Mouse (Mus musculus) gastrocnemius, postnatal 36 days (tissue): ENCODE measurements around the gene Tcp11. TPM values are rescaled to one million over a fixed set of nuclear protein-coding genes. Genes with fewer than 3 reads are reported as not detected.

ENCODE experiments used
- DNase-seq, 2 experiments: peaks; one replicate each; pipeline ENCODE4 v3.0.0; 2022
- intact Hi-C: fragments of 180-260 bp; cut with DNase I; formaldehyde crosslinking; loops from one replicate; pipeline ENCODE4 v1.15.1; 2025
- long read RNA-seq, 2 experiments: library from polyadenylated mRNA; stranded (forward); transcript quantifications; one replicate each; pipeline ENCODE4 v2.0.0; 2021
- total RNA-seq, 2 experiments: library from RNA; stranded (reverse); gene quantifications; 2 replicates each; pipeline ENCODE4 v1.2.3; 2021

The Tcp11 gene
- not detected for total RNA-seq
- long read RNA-seq, experiment 1, result 0 reads
- long read RNA-seq, experiment 2, result 0 reads

DNA sequence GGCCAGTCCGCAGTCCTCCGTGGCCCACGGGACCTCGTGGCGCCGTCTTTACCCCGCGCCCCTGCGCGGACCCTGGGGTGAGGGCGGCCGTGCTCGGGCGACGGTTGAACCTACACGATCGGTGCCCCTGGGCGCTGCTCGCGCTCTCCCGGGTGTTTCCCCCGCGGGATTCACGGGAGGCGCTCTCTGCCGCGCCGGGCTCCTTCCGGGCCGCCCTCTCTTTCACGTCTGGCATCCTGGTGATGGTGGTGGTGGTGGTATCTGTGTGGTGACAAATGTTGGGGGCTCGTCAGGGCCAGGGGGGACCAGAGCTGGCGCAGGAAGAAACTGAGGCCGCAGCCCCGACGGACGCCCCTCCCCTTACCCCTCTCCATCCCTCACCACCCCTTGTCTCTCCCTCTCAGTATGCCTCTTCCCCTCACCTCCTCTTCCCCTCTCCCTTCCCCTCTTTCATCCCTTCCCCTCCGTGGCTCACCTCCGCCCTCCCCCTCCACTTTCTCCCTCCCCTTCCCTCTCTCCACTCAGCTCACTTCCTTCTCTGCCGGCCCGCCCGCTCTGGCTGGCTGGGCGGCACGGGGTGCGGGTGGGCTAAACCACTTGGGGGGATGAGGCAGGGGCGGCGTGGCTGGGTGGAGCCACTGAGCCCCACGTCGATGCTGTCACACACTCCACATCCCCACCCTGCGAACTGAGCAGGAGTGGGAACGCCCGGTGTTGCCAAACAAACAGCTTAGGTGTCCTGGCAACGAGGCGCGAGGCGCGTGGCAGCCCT, at the start of gene Tcp11:
Tcp11 (minus strand) TSS at position 595 of the 772 bp plus-strand sequence.
- DNase-seq, result no peak
- intact Hi-C loops, result loop anchor here (2.0 kb wide), 1 partner anchor 89 kb away; no protein-coding TSS in a partner anchor

GRCm38 (mm10) chr17:28129796-28130195, 49.4 kb upstream of the Tcp11 start:
- intact Hi-C loops, result no loop called here
- DNase-seq, result no peak

- intact Hi-C loops, result no loop called here
Measured at GRCm38 (mm10) chr17:28124368-28124767, 43.9 kb upstream of the Tcp11 start.

DNA sequence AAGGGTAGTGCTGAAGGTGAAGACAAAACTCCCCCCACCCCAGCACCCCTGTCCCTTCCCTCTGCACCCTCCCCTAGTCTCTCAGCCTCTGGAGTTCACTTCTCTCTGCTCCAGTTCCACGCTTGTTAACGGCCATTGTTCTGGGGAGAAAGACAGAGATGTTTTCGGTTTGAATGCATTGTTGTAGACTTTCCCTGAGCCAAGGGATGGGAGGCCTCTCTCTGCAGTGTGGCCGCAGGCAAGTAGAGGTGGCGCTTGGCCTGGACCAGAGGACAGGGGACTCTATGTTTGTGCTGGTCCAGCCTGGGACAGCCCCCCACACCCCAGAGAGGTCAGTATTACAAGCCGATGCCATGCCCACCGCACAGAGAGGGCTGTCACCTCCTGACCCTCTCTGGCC, 43.2 kb upstream of the Tcp11 start:
- no peak for DNase-seq
- intact Hi-C loops, result no loop called here

More at GRCm38 (mm10) chr17:28124368-28124767, 43.9 kb upstream of the Tcp11 start:
- no peak for DNase-seq

- intact Hi-C loops, result no loop called here
- DNase-seq, result no peak
Measured at GRCm38 (mm10) chr17:28122949-28123348, 42.5 kb upstream of the Tcp11 start.

- no peak for DNase-seq
- intact Hi-C loops, result no loop called here
Measured at GRCm38 (mm10) chr17:28120460-28120859, 40.0 kb upstream of the Tcp11 start.

- intact Hi-C loops, result no loop called here
- peak; percentile 23 to 33 for DNase-seq
Measured at GRCm38 (mm10) chr17:28117451-28118209, 37.2 kb upstream of the Tcp11 start.

- intact Hi-C loops, result no loop called here
- DNase-seq, result no peak
Measured at GRCm38 (mm10) chr17:28116335-28116734, 35.9 kb upstream of the Tcp11 start.

DNA sequence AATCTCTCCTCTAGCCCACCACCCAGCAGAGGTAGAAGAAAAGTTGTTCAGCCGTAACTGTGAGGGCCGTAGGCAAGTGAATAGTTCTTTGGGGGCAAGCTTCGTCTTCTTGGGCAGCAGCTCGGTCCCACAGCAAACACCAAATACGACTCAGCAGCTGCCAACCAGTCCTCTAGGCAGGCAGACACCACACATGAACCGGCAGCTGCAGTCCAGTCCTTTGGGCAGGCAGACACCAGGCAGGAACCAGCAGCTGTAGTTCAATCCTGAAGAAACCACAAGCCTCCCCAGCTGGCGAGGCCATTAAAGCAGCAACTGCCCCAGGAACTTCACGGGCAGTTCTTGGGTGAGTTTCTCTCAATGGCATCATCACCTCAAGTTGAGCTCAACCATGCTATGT, 31.8 kb upstream of the Tcp11 start:
- no peak for DNase-seq
- intact Hi-C loops, result no loop called here

DNA sequence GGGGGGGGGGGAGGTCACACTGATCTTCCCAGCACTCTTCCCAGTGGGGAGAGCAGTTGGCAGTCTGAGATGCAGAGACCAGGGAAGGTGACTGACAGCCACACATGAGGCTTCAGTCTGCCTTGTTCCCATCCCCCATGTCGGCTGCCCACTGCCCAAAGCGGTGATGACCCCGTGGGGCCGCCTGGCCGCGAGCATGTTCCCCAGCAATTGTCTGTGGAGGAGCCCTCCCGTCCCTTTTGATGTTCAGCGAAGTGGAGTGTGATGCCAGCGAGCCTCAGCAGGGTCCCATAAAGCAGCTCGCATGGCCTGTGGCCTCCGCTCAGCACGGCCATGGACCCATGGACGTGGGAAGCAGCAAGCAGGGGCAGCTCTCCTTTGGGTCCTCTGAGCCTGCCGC, 26.8 kb upstream of the Tcp11 start:
- intact Hi-C loops, result no loop called here
- no peak for DNase-seq

- DNase-seq, result no peak
- intact Hi-C loops, result no loop called here
Measured at GRCm38 (mm10) chr17:28106352-28106751, 25.9 kb upstream of the Tcp11 start.

DNA sequence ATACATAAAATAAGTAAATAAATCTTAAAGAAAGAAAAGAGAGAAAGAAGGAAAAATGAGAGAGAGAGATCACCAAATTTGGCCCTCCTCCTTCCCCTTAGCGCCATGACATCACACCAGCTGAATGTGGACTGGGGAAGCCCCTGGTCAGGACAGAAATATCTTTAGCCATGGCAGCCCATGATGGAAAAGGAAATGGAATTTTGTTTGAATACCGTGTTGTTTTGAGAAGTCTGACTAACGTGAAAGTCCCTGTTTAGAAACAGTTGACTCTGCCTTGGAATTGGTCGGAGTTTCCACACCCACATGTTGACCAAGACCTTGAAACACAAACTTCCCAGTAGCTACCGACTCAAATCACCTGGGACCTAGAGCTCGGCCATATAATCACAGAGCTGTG, 24.0 kb upstream of the Tcp11 start:
- no peak for DNase-seq
- intact Hi-C loops, result no loop called here

- intact Hi-C loops, result no loop called here
- no peak for DNase-seq
Measured at GRCm38 (mm10) chr17:28101902-28102319, 21.5 kb upstream of the Tcp11 start.

DNA sequence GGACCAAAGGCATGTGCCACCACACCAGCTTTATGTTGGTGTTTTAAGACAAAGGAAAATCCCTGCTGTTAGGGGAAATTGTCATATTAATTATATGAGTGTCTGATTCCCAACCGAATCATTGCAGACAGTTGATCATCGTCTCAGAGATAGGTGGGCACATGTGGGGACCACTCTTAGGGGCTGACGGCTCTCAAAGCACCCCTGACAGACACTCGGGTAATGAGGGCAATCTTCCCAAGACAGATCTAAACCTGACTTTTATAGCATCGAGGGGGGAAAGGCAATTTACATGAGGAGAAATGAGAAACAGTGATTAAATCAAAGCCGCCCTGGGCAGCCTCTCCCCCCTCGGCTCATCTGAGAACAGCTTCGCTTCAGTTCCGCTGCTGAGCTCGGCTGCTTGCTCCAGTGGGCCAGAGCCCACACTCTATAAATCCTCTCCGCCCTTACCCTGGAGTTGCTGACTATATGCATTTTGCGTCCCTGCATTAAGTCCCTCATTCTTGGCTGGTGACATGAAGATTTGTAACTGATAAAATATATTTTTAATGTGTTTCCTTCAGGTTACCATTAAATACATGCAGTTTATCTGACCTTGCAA, 20.9 kb upstream of the Tcp11 start:
- DNase-seq, result no peak
- intact Hi-C loops, result no loop called here

GRCm38 (mm10) chr17:28100669-28101068, 20.2 kb upstream of the Tcp11 start:
- intact Hi-C loops, result no loop called here
- no peak for DNase-seq

DNA sequence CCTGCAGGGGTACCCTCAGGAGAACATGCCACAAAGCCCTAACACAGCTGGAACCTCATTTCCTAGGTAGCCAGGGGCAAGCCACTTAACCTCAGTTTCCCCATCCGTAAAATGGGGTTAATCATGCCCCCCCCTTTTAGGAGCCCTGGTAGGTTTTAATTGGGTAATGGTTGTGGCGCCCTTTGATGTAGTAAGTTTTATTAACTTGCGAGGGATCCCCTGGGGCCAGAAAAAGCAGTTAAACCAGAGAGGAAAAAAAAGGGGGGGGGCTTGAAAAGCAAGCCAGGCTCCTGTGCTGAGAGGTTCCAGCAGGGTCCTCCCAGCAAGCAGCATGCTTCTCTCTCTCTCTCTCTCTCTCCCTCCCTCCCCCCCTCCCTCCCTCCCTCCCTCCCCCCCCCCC, 18.6 kb upstream of the Tcp11 start:
- intact Hi-C loops, result no loop called here
- DNase-seq, result no peak

- DNase-seq, result no peak
- intact Hi-C loops, result no loop called here
Measured at GRCm38 (mm10) chr17:28097308-28097707, 16.9 kb upstream of the Tcp11 start.

DNA sequence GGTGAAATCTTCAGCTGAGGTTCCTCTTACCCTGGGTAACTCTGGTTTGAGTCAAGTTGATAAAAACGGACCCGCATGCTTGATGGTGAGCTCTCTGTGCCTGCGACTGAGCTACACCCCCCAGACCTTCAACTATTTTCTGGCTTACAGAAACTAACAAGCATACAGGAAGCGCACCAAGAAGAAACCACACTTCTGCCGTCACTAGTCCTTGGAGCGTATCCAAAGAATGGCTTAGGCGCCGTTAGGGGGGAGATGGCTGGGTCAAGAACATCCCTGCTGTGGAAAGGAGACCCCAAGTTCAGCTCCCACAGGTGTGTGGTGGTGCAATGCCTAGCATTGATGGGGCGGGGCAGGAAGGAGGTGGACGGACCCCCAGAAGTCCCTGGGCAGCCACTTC, 16.0 kb upstream of the Tcp11 start:
- intact Hi-C loops, result no loop called here
- DNase-seq, result no peak

- intact Hi-C loops, result no loop called here
- no peak for DNase-seq
Measured at GRCm38 (mm10) chr17:28093837-28094236, 13.4 kb upstream of the Tcp11 start.

- no peak for DNase-seq
- intact Hi-C loops, result no loop called here
Measured at GRCm38 (mm10) chr17:28092297-28092696, 11.9 kb upstream of the Tcp11 start.

DNA sequence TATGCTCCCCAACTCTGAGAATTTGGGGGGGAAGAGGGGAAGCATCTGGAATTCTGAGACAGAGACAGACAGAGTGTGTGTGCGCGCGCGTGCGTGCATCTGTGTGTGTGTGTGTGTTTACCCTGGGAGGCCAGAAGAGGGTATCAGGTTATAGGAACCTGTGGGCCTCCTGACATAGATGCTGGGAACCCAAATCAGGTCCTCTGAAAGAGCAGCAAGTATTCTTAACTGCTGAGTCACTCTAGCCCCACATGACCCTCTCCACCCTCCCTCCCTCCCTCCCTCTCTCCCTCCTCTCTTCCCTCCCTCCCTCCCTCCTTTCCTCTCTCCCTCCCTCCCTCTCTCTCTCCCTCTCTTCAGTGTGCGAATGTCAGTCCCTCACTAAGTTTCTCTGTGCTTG, 8.3 kb upstream of the Tcp11 start:
- intact Hi-C loops, result loop anchor here (2.0 kb wide), 1 partner anchor 44 kb away; no protein-coding TSS in a partner anchor
- DNase-seq, result no peak
